Mouse (Mus musculus) MEL (cell line): ENCODE data around the gene Rnf227. TPM values are rescaled to one million over a fixed set of nuclear protein-coding genes. Genes with fewer than 3 reads are reported as not detected.

ENCODE experiments used
- polyA plus RNA-seq, 2 experiments: library from polyadenylated mRNA; stranded (reverse) in 1 of 2; unstranded in 1 of 2; fragments of >175 nt in 1 of 2; fragments of >200 nt in 1 of 2; gene quantifications; 2 replicates each; pipeline versions ENCODE4 v1.2.1 to v1.2.4; 2012; ENCODE audit warnings: low replicate concordance in 2 of 2, low read depth in 1 of 2; ENCODE audit not compliant: insufficient read length in 2 of 2, insufficient read depth in 1 of 2, missing spikeins in 1 of 2
- total RNA-seq: library from RNA; depleted of rRNA; stranded (reverse); fragments of 300-350 nt; gene quantifications from 2 replicates; pipeline ENCODE4 v1.2.3, GENCODE M21; 2012; rRNA removed

Gene Rnf227
- total and polyA plus RNA-seq, 3 experiments, result 11.5 to 12.4 TPM; not detected in 1

Other genes with a start within 250 kb of the Rnf227 start
- gene Per1, start 245.2 kb upstream of the Rnf227 start, total RNA-seq, result 4.5 and 5.6 TPM in 2 replicates
- gene Per1, start 245.2 kb upstream of the Rnf227 start, polyA plus RNA-seq, result 10 to 100 TPM in 1 of 2 experiments, not detected in 1; 34.9 TPM
- 0.08 TPM in 1 of 2 replicates, not detected in the other for gene Hes7, start 220.1 kb upstream of the Rnf227 start, total RNA-seq
- gene Hes7, start 220.1 kb upstream of the Rnf227 start, polyA plus RNA-seq, result 1 to 10 TPM in 1 of 2 experiments, not detected in 1; 1.4 TPM
- gene 9130213A22Rik, start 217.9 kb upstream of the Rnf227 start, total RNA-seq, result 0.08 TPM in 1 of 2 replicates, not detected in the other
- under 1 TPM in 1 of 2 experiments, not detected in 1; 0.26 TPM for gene 9130213A22Rik, start 217.9 kb upstream of the Rnf227 start, polyA plus RNA-seq
- not detected in 2 replicates for gene Aloxe3, start 214.6 kb upstream of the Rnf227 start, total RNA-seq
- gene Aloxe3, start 214.6 kb upstream of the Rnf227 start, polyA plus RNA-seq, result under 1 TPM in 1 of 2 experiments, not detected in 1; 0.13 TPM
- gene Alox12b, start 183.5 kb upstream of the Rnf227 start, total RNA-seq, result not detected in 2 replicates
- gene Alox12b, start 183.5 kb upstream of the Rnf227 start, polyA plus RNA-seq, result not detected
- gene Alox8, start 142.6 kb upstream of the Rnf227 start, total RNA-seq, result 0.31 and 0.56 TPM in 2 replicates
- under 1 TPM in 1 of 2 experiments, not detected in 1; 0.07 TPM for gene Alox8, start 142.6 kb upstream of the Rnf227 start, polyA plus RNA-seq
- not detected in 2 replicates for gene Gucy2e, start 103.4 kb upstream of the Rnf227 start, total RNA-seq
- gene Gucy2e, start 103.4 kb upstream of the Rnf227 start, polyA plus RNA-seq, result not detected
- 16.5 and 17.8 TPM in 2 replicates for gene Cntrob, start 16.7 kb upstream of the Rnf227 start, total RNA-seq
- 10 to 100 TPM in 1 of 2 experiments, not detected in 1; 38.3 TPM for gene Cntrob, start 16.7 kb upstream of the Rnf227 start, polyA plus RNA-seq
- gene Trappc1, start 16.5 kb upstream of the Rnf227 start, total RNA-seq, result 57.6 and 58.6 TPM in 2 replicates
- gene Trappc1, start 16.5 kb upstream of the Rnf227 start, polyA plus RNA-seq, result 10 to 100 TPM in 1 of 2 experiments, not detected in 1; 89.8 TPM
- 3.0 and 3.8 TPM in 2 replicates for gene Kcnab3, start 14.2 kb upstream of the Rnf227 start, total RNA-seq
- gene Kcnab3, start 14.2 kb upstream of the Rnf227 start, polyA plus RNA-seq, result 1 to 10 TPM in 1 of 2 experiments, not detected in 1; 6.2 TPM
- 37.3 and 65.8 TPM in 2 replicates for gene Chd3, start 28.9 kb downstream of the Rnf227 start, total RNA-seq
- gene Chd3, start 28.9 kb downstream of the Rnf227 start, polyA plus RNA-seq, result 10 to 100 TPM in 1 of 2 experiments, not detected in 1; 84.9 TPM
- 190 and 191 TPM in 2 replicates for gene Naa38, start 55.0 kb downstream of the Rnf227 start, total RNA-seq
- 100 to 1,000 TPM in 1 of 2 experiments, not detected in 1; 173 TPM for gene Naa38, start 55.0 kb downstream of the Rnf227 start, polyA plus RNA-seq
- 26.8 and 39.6 TPM in 2 replicates for gene Cyb5d1, start 55.2 kb downstream of the Rnf227 start, total RNA-seq
- 10 to 100 TPM in 1 of 2 experiments, not detected in 1; 21.3 TPM for gene Cyb5d1, start 55.2 kb downstream of the Rnf227 start, polyA plus RNA-seq
- gene Tmem88, start 57.8 kb downstream of the Rnf227 start, total RNA-seq, result 0.39 TPM in 2 replicates
- under 1 TPM in 1 of 2 experiments, not detected in 1; 0.45 TPM for gene Tmem88, start 57.8 kb downstream of the Rnf227 start, polyA plus RNA-seq
- 5.8 and 7.2 TPM in 2 replicates for gene Kdm6b, start 73.2 kb downstream of the Rnf227 start, total RNA-seq
- gene Kdm6b, start 73.2 kb downstream of the Rnf227 start, polyA plus RNA-seq, result 10 to 100 TPM; 25.0 to 43.4 TPM
- gene Dnah2, start 208.6 kb downstream of the Rnf227 start, total RNA-seq, result under 0.01 and 0.04 TPM in 2 replicates
- gene Dnah2, start 208.6 kb downstream of the Rnf227 start, polyA plus RNA-seq, result under 1 TPM in 1 of 2 experiments, not detected in 1; 0.07 TPM
- 0.20 and 0.23 TPM in 2 replicates for gene Efnb3, start 219.7 kb downstream of the Rnf227 start, total RNA-seq
- under 1 TPM in 1 of 2 experiments, not detected in 1; 0.72 TPM for gene Efnb3, start 219.7 kb downstream of the Rnf227 start, polyA plus RNA-seq
- gene Wrap53, start 239.8 kb downstream of the Rnf227 start, total RNA-seq, result 18.5 and 18.9 TPM in 2 replicates
- gene Wrap53, start 239.8 kb downstream of the Rnf227 start, polyA plus RNA-seq, result 10 to 100 TPM in 1 of 2 experiments, not detected in 1; 24.5 TPM
- 74.1 and 76.4 TPM in 2 replicates for gene Trp53, start 239.9 kb downstream of the Rnf227 start, total RNA-seq
- gene Trp53, start 239.9 kb downstream of the Rnf227 start, polyA plus RNA-seq, result 100 to 1,000 TPM in 1 of 2 experiments, not detected in 1; 212 TPM